Comparison of ENCODE assay signal across 21 mouse cellular contexts in the genomic region with DNA sequence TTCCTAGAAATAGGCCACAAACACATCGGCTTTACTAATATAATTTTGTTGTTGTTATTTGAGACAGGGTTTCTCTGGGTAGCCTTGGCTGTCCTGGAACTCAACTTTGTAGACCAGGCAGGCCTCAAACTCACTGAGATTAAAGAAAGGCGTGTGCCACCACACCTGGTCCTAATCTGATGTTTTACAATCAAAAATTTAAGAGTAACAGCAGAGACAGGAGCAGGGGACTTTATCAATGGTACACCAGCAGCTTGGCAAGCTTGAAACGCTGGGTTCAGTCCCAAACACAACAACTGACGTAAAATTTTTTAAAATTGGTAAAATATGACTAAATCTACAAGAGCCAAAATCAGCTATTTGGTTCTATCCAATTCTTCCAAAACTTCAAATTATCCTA. TPM values are rescaled to one million over a fixed set of nuclear protein-coding genes. Genes with fewer than 3 reads are reported as not detected.
A peak's percentile ranks its signal among the peaks of the same experiment; 100 is the strongest.
DNase-seq lines count a peak whose midpoint lies in the region; ATAC-seq and TF ChIP-seq lines count a peak whose summit lies in the region.
"Had no signal": no experiment of that assay in that cellular context is flagged by ENCODE, and none has a peak within 500 bp of the region (broad histone marks: within the 10 kb centered on the region; RNA-seq: fewer than 3 reads in every experiment).

No protein-coding gene starts in this region.

- H3K4me2 ChIP-seq in liver, embryonic 14.5 days (ENCODE audit: low read depth), result peak overlapping the region; percentile 6
- H3K4me2 ChIP-seq: embryonic facial prominence, embryonic 13.5 days; forebrain, embryonic 13.5 days; heart, embryonic 12.5 days; hindbrain, embryonic 12.5 days had no signal

- TF ChIP-seq POLR2A in MEL (IDR thresholded peaks at IDR 0.05; ENCODE audit: control insufficient read depth in 1 of 2, insufficient read depth in 1 of 2, low read depth in 1 of 2, low read length in 2 of 2, poor library complexity in 1 of 2), result no peak

- ATAC-seq in liver, embryonic 14.5 days (ENCODE audit: insufficient read depth), result peak; percentile 54
- ATAC-seq in megakaryocyte progenitor cell, adult 5-6 weeks (replicated peaks; ENCODE audit: poor library complexity), result peak; percentile 57
- ATAC-seq in inflammation-experienced regulatory T-cells, adult 6 months, result no peak
- ATAC-seq: forebrain, embryonic 13.5 days; forebrain, postnatal 0 days; hindbrain, embryonic 16.5 days; Patski had no signal

- no peaks in the 10 kb centered on the region for H3K9me3 ChIP-seq in MEL (replicated peaks; ENCODE audit: insufficient read depth, low read length)
- no peaks in the 10 kb centered on the region for H3K9me3 ChIP-seq in liver, embryonic 14.5 days (ENCODE audit: control insufficient read depth, low read length)
- H3K9me3 ChIP-seq: embryonic facial prominence, embryonic 13.5 days; forebrain, embryonic 13.5 days; heart, embryonic 12.5 days; hindbrain, embryonic 12.5 days had no signal

- H3K79me2 ChIP-seq in MEL (ENCODE audit: control insufficient read depth, insufficient read depth, low read length, poor library complexity), result peaks cover 7% of the 10 kb centered on the region; the same call in 1 of the 2 replicates

- DNase-seq in MEL (ENCODE audit: low read depth, low spot score), result no peak
- peak; percentile 29 for DNase-seq in liver
- DNase-seq in liver, embryonic 14.5 days (ENCODE audit: low read depth in 3 of 3, low spot score in 3 of 3), result peak in 1 of 3 experiments; percentile 34
- DNase-seq in layer of hippocampus, adult 11-12 months (ENCODE audit: low spot score), result no peak
- DNase-seq in layer of hippocampus, postnatal 25 days (ENCODE audit: extremely low spot score in 1 of 2, low spot score in 1 of 2), result no peak
- DNase-seq: adrenal gland, adult 2 months; adrenal gland, postnatal 36 days; cerebellum, adult 11-12 months; cerebellum, adult 9-10 months; cerebellum, postnatal 36 days; forebrain, postnatal 0 days; gastrocnemius, postnatal 14 days; heart, postnatal 36 days had no signal

- peaks cover 0 to 27% of the 10 kb centered on the region in 2 experiments; a peak in 3 of 4 replicates for H3K4me1 ChIP-seq in MEL (ENCODE audit: control insufficient read depth in 1 of 2, insufficient read depth in 2 of 2, low read length in 2 of 2)
- H3K4me1 ChIP-seq in liver, embryonic 14.5 days (replicated peaks; ENCODE audit: control insufficient read depth in 2 of 2, insufficient read depth in 2 of 2, low read length in 1 of 2), result peaks cover 15 to 17% of the 10 kb centered on the region in 2 experiments
- H3K4me1 ChIP-seq: embryonic facial prominence, embryonic 13.5 days; forebrain, embryonic 13.5 days; heart, embryonic 12.5 days; hindbrain, embryonic 12.5 days had no signal

- no peaks in the 10 kb centered on the region for H3K27me3 ChIP-seq in MEL (ENCODE audit: control insufficient read depth in 1 of 2, insufficient read depth in 2 of 2, low read length in 2 of 2)
- H3K27me3 ChIP-seq in liver, embryonic 14.5 days (ENCODE audit: control insufficient read depth, insufficient read depth, low read length), result no peaks in the 10 kb centered on the region
- H3K27me3 ChIP-seq: embryonic facial prominence, embryonic 13.5 days; forebrain, embryonic 13.5 days; heart, embryonic 12.5 days; hindbrain, embryonic 12.5 days; Patski had no signal

- H3K9ac ChIP-seq in MEL (ENCODE audit: control insufficient read depth, low read depth, low read length, poor library complexity, severe bottlenecking), result no peak overlapping the region
- no peak overlapping the region for H3K9ac ChIP-seq in liver, embryonic 14.5 days (replicated peaks)
- H3K9ac ChIP-seq: embryonic facial prominence, embryonic 13.5 days; forebrain, embryonic 13.5 days; forebrain, postnatal 0 days; heart, embryonic 12.5 days; hindbrain, embryonic 12.5 days had no signal

- peaks cover 34 to 86% of the 10 kb centered on the region in 2 experiments for H3K36me3 ChIP-seq in MEL (ENCODE audit: control insufficient read depth in 1 of 2, insufficient read depth in 2 of 2, low read length in 2 of 2)
- peaks cover 42% of the 10 kb centered on the region for H3K36me3 ChIP-seq in liver, embryonic 14.5 days (replicated peaks; ENCODE audit: control insufficient read depth, insufficient read depth, low read depth)

- 37% methylated on average over 4 of the region's 4 CpGs for WGBS in liver, embryonic 14.5 days (ENCODE audit: insufficient replicate concordance)

- TF ChIP-seq CTCF in MEL (IDR thresholded peaks at IDR 0.05 in 2 of 3, conservative IDR thresholded peaks at IDR 0.05 in 1 of 3; ENCODE audit: control insufficient read depth in 1 of 3, insufficient read depth in 1 of 3, low read depth in 2 of 3, low read length in 3 of 3, poor library complexity in 1 of 3, severe bottlenecking in 1 of 3), result no peak
- TF ChIP-seq CTCF in liver, embryonic 14.5 days (IDR thresholded peaks at IDR 0.05; ENCODE audit: low read depth), result no peak

- no peak overlapping the region for H3K4me3 ChIP-seq in MEL (ENCODE audit: control insufficient read depth in 1 of 2, insufficient read depth in 1 of 2, low read depth in 2 of 2, low read length in 2 of 2)
- H3K4me3 ChIP-seq in liver, embryonic 14.5 days (ENCODE audit: insufficient read depth in 1 of 2, low read depth in 2 of 2, low read length in 2 of 2), result no peak overlapping the region
- H3K4me3 ChIP-seq: embryonic facial prominence, embryonic 13.5 days; forebrain, embryonic 13.5 days; heart, embryonic 12.5 days; hindbrain, embryonic 12.5 days had no signal

- no peak overlapping the region for H3K27ac ChIP-seq in MEL (ENCODE audit: control insufficient read depth, low read depth, low read length)
- peak overlapping the region; percentile 19 for H3K27ac ChIP-seq in liver, embryonic 14.5 days
- H3K27ac ChIP-seq: embryonic facial prominence, embryonic 13.5 days; forebrain, embryonic 13.5 days; hindbrain, embryonic 12.5 days had no signal

- no peak for TF ChIP-seq RAD21 in MEL (IDR thresholded peaks at IDR 0.05; ENCODE audit: low read depth, low read length)

- TF ChIP-seq EP300 in MEL (IDR thresholded peaks at IDR 0.05; ENCODE audit: low read depth in 1 of 2, low read length in 2 of 2), result peak; percentile 28 to 56; a peak in 2 of 4 replicates
- TF ChIP-seq EP300 in liver, embryonic 14.5 days (IDR thresholded peaks at IDR 0.05; ENCODE audit: low read depth), result no peak

TF ChIP-seq in MEL, 35 proteins besides CTCF, POLR2A, EP300 and RAD21:
- TF ChIP-seq ETS1 (IDR thresholded peaks at IDR 0.05; ENCODE audit: low read depth, low read length), result peak; percentile 69
- TF ChIP-seq RCOR1 (IDR thresholded peaks at IDR 0.05; ENCODE audit: low read depth, low read length), result 0 out of 2 replicates have a peak, but pooled peaks have one; percentile 47
- TF ChIP-seq MAFK (IDR thresholded peaks at IDR 0.05; ENCODE audit: borderline replicate concordance, low read depth, low read length), result no peak
- TF ChIP-seq SIN3A (IDR thresholded peaks at IDR 0.05; ENCODE audit: low read length), result 0 out of 2 replicates have a peak, but pooled peaks have one; percentile 33
- TF ChIP-seq TAL1 (IDR thresholded peaks at IDR 0.05; ENCODE audit: low read length), result no peak
- TF ChIP-seq TCF12 (IDR thresholded peaks at IDR 0.05; ENCODE audit: low read depth, low read length), result peak; percentile 82; the same call in 1 of the 2 replicates
- TF ChIP-seq GATA1 (IDR thresholded peaks at IDR 0.05; ENCODE audit: low read depth, low read length), result peak; percentile 51

RNA-seq across cellular contexts. Expression of a gene that starts 21.1 kb away (rescaled TPM):
- 74.9 and 75.0 TPM in 2 replicates for total RNA-seq in MEL (2012; rRNA removed)
- 10 to 100 TPM in 1 of 2 experiments, not detected in 1; 67.5 TPM for polyA plus RNA-seq in MEL (2012; ENCODE audit: insufficient read depth in 1 of 2, insufficient read length in 2 of 2, low read depth in 1 of 2, low replicate concordance in 2 of 2, missing spikeins in 1 of 2)
- 6.3 and 12.3 TPM in 2 replicates for polyA plus RNA-seq in liver, embryonic 14.5 days (2012; rRNA removed)
- polyA plus RNA-seq in liver, embryonic 14.5 days (2014; fragmentation: Nextera tagmentation; extraction: Ambion mirVana), result 21.8 and 25.1 TPM in 2 replicates
- total RNA-seq in megakaryocyte progenitor cell, adult 5-6 weeks (2015), result 79.2 and 89.9 TPM in 2 replicates
- total RNA-seq in megakaryocyte progenitor cell, adult 5-6 weeks (2017), result 78.3 and 107 TPM in 2 replicates
- total RNA-seq in layer of hippocampus, postnatal 25 days (2021), result 10 to 100 TPM; 75.6 to 79.6 TPM
- polyA plus RNA-seq in inflammation-experienced regulatory T-cells, adult 6 months (2017; shearing (Covaris generic)), result 10 to 100 TPM; 74.8 to 79.1 (median 77.0) TPM

RNA-seq across cellular contexts. Expression of a gene that starts 28.6 kb away (rescaled TPM):
- total RNA-seq in MEL (2012; rRNA removed), result 21.9 and 26.3 TPM in 2 replicates
- polyA plus RNA-seq in MEL (2012; ENCODE audit: insufficient read depth in 1 of 2, insufficient read length in 2 of 2, low read depth in 1 of 2, low replicate concordance in 2 of 2, missing spikeins in 1 of 2), result 10 to 100 TPM; 46.2 to 52.7 TPM
- polyA plus RNA-seq in liver, embryonic 14.5 days (2012; rRNA removed), result 5.2 and 7.0 TPM in 2 replicates
- polyA plus RNA-seq in liver, embryonic 14.5 days (2014; fragmentation: Nextera tagmentation; extraction: Ambion mirVana), result 10.8 and 11.0 TPM in 2 replicates
- 63.9 and 78.8 TPM in 2 replicates for total RNA-seq in megakaryocyte progenitor cell, adult 5-6 weeks (2015)
- 32.8 and 37.5 TPM in 2 replicates for total RNA-seq in megakaryocyte progenitor cell, adult 5-6 weeks (2017)
- total RNA-seq in layer of hippocampus, postnatal 25 days (2021), result 10 to 100 TPM; 70.4 to 80.4 TPM
- 10 to 100 TPM; 20.5 to 23.7 (median 23.3) TPM for polyA plus RNA-seq in inflammation-experienced regulatory T-cells, adult 6 months (2017; shearing (Covaris generic))

RNA-seq across cellular contexts. Expression of a gene that starts 47.9 kb away (rescaled TPM):
- total RNA-seq in MEL (2012; rRNA removed), result 2.6 and 2.9 TPM in 2 replicates
- polyA plus RNA-seq in MEL (2012; ENCODE audit: insufficient read depth in 1 of 2, insufficient read length in 2 of 2, low read depth in 1 of 2, low replicate concordance in 2 of 2, missing spikeins in 1 of 2), result 10 to 100 TPM in 1 of 2 experiments, not detected in 1; 15.0 TPM
- 7.3 and 8.4 TPM in 2 replicates for polyA plus RNA-seq in liver, embryonic 14.5 days (2012; rRNA removed)
- polyA plus RNA-seq in liver, embryonic 14.5 days (2014; fragmentation: Nextera tagmentation; extraction: Ambion mirVana), result 8.3 and 9.4 TPM in 2 replicates
- 22.3 and 28.9 TPM in 2 replicates for total RNA-seq in megakaryocyte progenitor cell, adult 5-6 weeks (2015)
- 27.4 and 27.6 TPM in 2 replicates for total RNA-seq in megakaryocyte progenitor cell, adult 5-6 weeks (2017)
- total RNA-seq in layer of hippocampus, postnatal 25 days (2021), result 10 to 100 TPM; 47.3 to 57.2 TPM
- 10 to 100 TPM; 46.9 to 61.2 (median 57.9) TPM for polyA plus RNA-seq in inflammation-experienced regulatory T-cells, adult 6 months (2017; shearing (Covaris generic))
